Mouse (Mus musculus) adipose tissue, adult 10 weeks (tissue): ENCODE measurements around the gene Prss45. TPM values are rescaled to one million over a fixed set of nuclear protein-coding genes. Genes with fewer than 3 reads are reported as not detected.

Source experiments
- polyA plus RNA-seq: library from polyadenylated mRNA; stranded (reverse); fragments of 350-450 nt; fragmentation: Illumina TruSeq; extraction: RNeasy Lipid Tissue Mini Kit (QIAGEN cat#74804); gene quantifications from one replicate; pipeline ENCODE4 v1.2.3, GENCODE M21; 2014; ENCODE audit warnings: low read depth, low replicate concordance

Prss45 gene
- polyA plus RNA-seq: 0.77 TPM

DNA sequence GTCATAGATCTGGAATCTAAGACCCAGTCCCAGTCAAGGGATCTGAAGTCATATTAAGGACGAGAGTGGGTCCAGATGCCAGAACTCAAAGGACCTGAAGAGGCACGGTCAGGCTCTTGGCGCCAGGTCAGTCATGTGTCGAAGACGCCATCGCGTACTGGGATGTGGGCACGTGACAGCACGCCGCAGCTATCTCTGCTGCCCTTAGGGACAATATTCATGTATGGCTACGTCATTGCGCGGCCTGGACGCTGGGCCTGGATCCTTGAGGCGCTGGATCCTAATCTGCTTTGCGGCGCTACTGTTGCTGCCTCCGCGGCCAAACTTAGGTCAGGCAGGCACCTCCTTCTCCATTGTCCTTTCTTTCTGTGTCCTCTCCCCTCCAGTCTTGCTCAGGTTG is at the start of gene Prss45:
Gene Prss45, plus strand, starts transcription at position 178 of the 400 bp plus-strand sequence.

DNA sequence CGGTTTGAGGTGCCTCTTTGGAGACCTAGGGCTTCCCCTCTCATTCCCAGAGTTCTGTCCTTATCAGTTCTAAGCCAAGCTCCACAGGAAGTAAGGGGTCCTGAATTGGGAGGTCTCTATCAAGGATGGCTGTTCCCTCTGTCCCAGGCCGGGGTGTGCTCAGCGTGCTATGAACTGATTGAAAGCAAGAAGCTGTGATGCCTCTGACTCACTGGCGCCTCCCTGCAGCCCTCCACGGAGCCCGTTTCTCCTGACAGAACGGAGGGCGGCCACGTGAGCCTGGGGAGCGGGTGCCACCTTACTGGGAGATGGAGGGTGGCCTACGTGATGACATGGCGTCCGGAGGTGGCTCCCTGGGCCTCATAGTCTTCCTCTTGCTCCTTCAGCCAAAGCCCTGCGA is 36.5 kb upstream of the Prss45 start, which contains the start of gene Prss42:
Gene Prss42, plus strand, starts transcription at position 301 of the 400 bp plus-strand sequence.

DNA sequence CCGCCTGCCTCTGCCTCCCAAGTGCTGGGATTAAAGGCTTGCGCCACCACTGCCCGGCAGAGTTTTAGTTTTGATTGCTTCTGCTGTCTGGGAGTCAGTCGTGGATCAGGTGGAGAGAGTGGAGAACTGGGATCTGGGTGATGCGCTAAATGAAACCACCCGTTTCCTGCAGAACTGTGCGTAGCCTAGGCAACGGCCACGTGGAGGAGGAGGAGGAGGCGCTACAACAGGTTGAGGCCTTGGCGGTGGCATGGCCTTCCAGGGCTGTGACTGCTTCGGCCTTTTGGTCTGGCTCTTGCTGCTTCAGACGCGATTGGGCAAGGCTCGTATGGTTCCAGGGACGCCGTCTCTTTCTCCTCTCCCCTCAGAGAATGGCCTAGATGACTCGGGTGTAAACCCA is 20.6 kb upstream of the Prss45 start, which contains the start of gene Prss44:
Gene Prss44, plus strand, starts transcription at position 206 of the 400 bp plus-strand sequence.

DNA sequence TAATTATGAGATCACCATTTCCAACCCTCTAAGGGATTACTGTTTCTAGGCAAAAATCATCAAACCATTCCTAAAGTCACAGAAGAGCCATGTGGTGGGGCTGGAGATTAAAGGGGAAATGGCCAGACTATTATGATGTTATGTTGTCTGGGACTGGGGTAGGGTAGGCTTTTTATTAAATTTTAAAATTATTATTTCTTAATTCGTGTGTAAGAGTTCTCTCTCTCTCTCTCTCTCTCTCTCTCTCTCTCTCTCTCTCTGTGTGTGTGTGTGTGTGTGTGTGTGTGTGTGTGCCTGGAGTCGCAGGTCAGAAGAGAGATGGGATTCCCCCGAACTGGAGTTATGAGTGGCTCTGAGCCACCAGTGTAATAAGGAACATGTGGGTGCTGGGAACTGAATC is 8.0 kb upstream of the Prss45 start, which contains the start of gene Prss43:
Gene Prss43, plus strand, starts transcription at position 301 of the 400 bp plus-strand sequence.

DNA sequence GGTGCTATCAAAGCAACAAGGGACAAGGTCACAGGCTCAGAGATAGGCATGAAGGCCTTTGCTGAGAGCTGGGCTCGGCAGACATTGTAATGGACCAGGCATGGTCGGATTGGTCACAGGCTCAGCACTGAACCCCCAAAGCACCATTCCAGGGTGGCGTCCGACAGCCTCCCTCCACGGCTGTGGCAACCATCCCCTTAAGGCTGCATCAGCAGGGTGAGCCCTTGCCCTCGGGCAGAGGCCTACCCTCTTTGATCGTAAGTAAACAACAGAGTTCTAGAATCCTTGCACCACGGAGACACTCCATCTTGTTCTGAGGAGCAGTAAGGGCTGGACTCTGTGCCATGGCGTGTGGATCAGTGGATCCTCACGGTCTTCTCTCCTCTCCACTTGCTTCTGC is 9.8 kb downstream of the Prss45 start, which contains the start of gene Prss46:
Gene Prss46, plus strand, starts transcription at position 301 of the 400 bp plus-strand sequence.

DNA sequence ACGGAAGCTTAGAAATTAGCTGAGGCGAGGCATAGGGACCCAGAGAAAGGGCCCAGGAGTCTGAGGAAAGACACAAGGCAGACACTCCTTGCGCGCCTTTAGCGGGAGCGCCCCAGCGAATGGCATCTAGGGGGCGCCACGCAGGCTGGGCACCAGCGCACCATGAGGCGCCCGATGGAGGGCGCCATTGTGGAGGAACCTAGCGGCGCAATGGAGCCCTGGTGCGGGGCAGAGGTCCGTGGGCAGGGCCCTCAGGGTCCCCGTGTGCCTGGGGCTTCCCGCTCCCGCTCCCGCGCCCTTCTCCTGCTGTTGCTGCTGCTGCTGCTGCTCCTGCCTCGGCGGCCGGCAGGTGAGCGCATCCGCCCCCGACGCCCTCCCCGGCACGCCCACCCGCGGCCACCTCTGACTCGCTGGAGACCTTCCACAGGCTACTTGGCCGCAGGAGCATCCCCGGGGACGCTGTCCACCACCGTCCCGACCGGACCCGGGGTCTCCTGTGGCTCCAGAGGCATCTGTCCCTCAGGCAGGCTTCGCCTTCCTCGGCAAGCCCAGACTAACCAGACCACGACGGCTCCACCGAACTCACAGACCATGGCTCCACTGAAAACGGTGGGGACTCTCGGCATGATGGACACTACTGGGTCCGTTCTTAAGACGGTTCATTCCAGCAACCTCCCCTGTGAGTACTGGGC is 23.5 kb downstream of the Prss45 start, which contains the start of gene Prss50:
Gene Prss50, plus strand, starts transcription at position 187 of the 692 bp plus-strand sequence.

DNA sequence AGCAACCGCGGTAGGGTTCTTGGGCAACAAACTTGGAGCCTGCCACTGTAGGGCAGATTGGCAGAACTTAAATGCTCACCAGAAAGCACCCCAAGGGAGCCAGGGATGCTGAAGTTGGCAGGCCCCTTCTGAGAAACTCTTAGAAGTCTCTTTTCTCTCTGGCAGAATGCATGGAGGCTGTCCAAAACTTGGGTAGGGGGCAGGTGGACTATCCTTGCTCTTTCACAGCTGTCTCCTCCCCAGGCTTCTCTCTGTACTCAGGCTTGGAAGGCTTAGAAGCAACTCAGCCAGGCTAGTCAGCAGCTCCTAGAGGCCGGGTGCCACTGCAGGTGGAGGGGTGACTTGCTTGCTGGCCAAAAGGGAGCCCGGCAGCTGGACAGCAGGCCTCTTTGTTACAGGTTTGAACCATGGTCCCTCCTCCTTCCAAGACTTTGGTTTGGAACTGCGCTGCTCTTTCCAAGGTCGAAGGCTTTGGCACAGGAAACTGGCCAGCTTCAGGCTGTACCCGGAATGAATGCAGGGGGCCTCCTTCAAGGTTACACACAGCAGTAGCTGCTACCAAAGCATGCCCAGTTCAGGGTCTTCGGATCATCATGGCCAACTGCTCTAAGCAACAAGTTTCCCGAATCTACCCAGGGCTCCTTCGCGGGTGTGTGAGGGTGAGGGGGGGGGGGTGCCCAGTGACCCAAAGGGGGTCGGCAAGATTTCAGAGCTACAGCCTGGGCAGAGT is 45.0 kb downstream of the Prss45 start, which contains the start of gene Als2cl:
Gene Als2cl, plus strand, starts transcription at position 680 of the 730 bp plus-strand sequence.

DNA sequence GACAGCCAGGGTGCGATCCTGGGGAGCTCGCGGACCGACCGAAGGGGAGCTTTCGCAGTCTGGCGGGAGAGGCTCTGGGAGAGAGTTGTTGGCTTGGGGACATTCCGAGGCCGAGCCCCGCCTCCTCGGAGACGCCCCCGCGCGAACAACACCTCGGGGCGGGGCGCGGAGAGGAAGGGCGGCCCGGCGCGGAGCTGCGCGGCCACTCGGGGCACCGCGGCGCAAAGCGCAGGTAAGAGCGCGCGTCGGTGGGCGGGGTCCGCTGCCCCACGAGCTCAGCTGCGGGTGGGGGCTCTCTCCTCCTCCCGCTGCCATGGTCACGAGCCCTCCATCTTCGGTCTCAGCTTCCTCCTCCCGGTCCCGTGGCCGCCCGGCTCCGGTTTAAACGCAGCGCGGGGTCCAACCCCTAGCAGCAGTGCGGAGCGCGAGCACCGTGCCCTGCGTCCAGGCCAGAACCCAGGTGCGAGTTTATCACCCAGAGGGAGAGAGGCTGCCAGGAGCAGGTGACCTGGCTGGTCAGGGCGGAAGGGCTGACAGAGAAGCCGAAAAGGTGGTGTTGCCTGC is 45.7 kb downstream of the Prss45 start, which contains the start of gene Tmie:
Gene Tmie, minus strand, starts transcription at position 116 of the 564 bp plus-strand sequence.

Other genes starting within 250 kb of the Prss45 start
- gene Nradd, start 210.1 kb upstream of the Prss45 start, polyA plus RNA-seq: 11.8 TPM
- 10.3 TPM for gene Nbeal2, start 180.4 kb upstream of the Prss45 start, polyA plus RNA-seq
- gene Ccdc12, start 178.1 kb upstream of the Prss45 start, polyA plus RNA-seq: 64.3 TPM
- not detected for gene Myl3, start 92.7 kb upstream of the Prss45 start, polyA plus RNA-seq
- gene Pth1r, start 87.4 kb upstream of the Prss45 start, polyA plus RNA-seq: 6.6 TPM
- 1.1 TPM for gene Prss42, start 36.4 kb upstream of the Prss45 start, polyA plus RNA-seq
- gene Prss44, start 20.6 kb upstream of the Prss45 start, polyA plus RNA-seq: 0.50 TPM
- 0.55 TPM for gene Prss43, start 7.9 kb upstream of the Prss45 start, polyA plus RNA-seq
- gene Prss46, start 9.9 kb downstream of the Prss45 start, polyA plus RNA-seq: 1.9 TPM
- gene Prss50, start 23.4 kb downstream of the Prss45 start, polyA plus RNA-seq: 0.56 TPM
- 15.2 TPM for gene Als2cl, start 45.3 kb downstream of the Prss45 start, polyA plus RNA-seq
- gene Tmie, start 45.5 kb downstream of the Prss45 start, polyA plus RNA-seq: 1.6 TPM
- not detected for gene Fam240a, start 82.3 kb downstream of the Prss45 start, polyA plus RNA-seq
- 0.15 TPM for gene Tdgf1, start 111.6 kb downstream of the Prss45 start, polyA plus RNA-seq
- not detected for gene Lrrc2, start 117.0 kb downstream of the Prss45 start, polyA plus RNA-seq
- 2.5 TPM for gene Rtp3, start 156.0 kb downstream of the Prss45 start, polyA plus RNA-seq
- gene Ltf, start 184.7 kb downstream of the Prss45 start, polyA plus RNA-seq: 108 TPM
- 2.5 TPM for gene Ccrl2, start 222.9 kb downstream of the Prss45 start, polyA plus RNA-seq